Mouse (Mus musculus): ENCODE results near the gene Qrfp. TPM values are rescaled to one million over a fixed set of nuclear protein-coding genes. Genes with fewer than 3 reads are reported as not detected.
A peak's percentile ranks its signal among the peaks of the same experiment; 100 is the strongest.

The Qrfp gene
- total and polyA plus RNA-seq, 3 experiments = not detected

GRCm38 (mm10) chr2:31814699-31815098 lies 4.3 kb upstream of the Qrfp start:
- DNase-seq = no peak

GRCm38 (mm10) chr2:31813641-31814040 lies 3.3 kb upstream of the Qrfp start:
- no peak for DNase-seq

GRCm38 (mm10) chr2:31811086-31811958 lies 942 bp upstream of the Qrfp start:
- no peak for DNase-seq

GRCm38 (mm10) chr2:31809358-31809740 lies 1.0 kb downstream of the Qrfp start:
- no peak for DNase-seq

- no peak for DNase-seq
Measured at GRCm38 (mm10) chr2:31808410-31809357, 1.7 kb downstream of the Qrfp start.

GRCm38 (mm10) chr2:31806639-31807382 lies 3.6 kb downstream of the Qrfp start:
- no peak for DNase-seq

- DNase-seq = no peak
Measured at GRCm38 (mm10) chr2:31803480-31803879, 6.9 kb downstream of the Qrfp start.

- DNase-seq = no peak
Measured at GRCm38 (mm10) chr2:31802811-31803210, 7.6 kb downstream of the Qrfp start.

- no peak for DNase-seq
Measured at GRCm38 (mm10) chr2:31801416-31801815, 9.0 kb downstream of the Qrfp start.

GRCm38 (mm10) chr2:31796943-31797342 lies 13.4 kb downstream of the Qrfp start:
- DNase-seq = no peak

GRCm38 (mm10) chr2:31792611-31793010 lies 17.8 kb downstream of the Qrfp start:
- no peak for DNase-seq

GRCm38 (mm10) chr2:31791260-31791659 lies 19.1 kb downstream of the Qrfp start:
- no peak for DNase-seq

- DNase-seq = no peak
Measured at GRCm38 (mm10) chr2:31790728-31791251, 19.6 kb downstream of the Qrfp start.

GRCm38 (mm10) chr2:31789215-31789614 lies 21.2 kb downstream of the Qrfp start:
- DNase-seq = no peak

- no peak for DNase-seq
Measured at GRCm38 (mm10) chr2:31788227-31788626, 22.2 kb downstream of the Qrfp start.

- peak; percentile 77 for DNase-seq
Measured at GRCm38 (mm10) chr2:31787029-31787428, 23.4 kb downstream of the Qrfp start.

- DNase-seq = peak; percentile 79
Measured at GRCm38 (mm10) chr2:31785074-31785473, 25.3 kb downstream of the Qrfp start.

- DNase-seq = no peak
Measured at GRCm38 (mm10) chr2:31782958-31783602, 27.3 kb downstream of the Qrfp start.

GRCm38 (mm10) chr2:31779258-31779657 lies 31.1 kb downstream of the Qrfp start:
- no peak for DNase-seq

GRCm38 (mm10) chr2:31776479-31776878 lies 33.9 kb downstream of the Qrfp start:
- DNase-seq = peak; percentile 43

GRCm38 (mm10) chr2:31770781-31771441 lies 39.5 kb downstream of the Qrfp start:
- peak; percentile 88 for DNase-seq

Measured in adrenal gland, adult 2 months (tissue).